Mouse (Mus musculus): Measurements from ENCODE around the gene Smox. TPM values are rescaled to one million over a fixed set of nuclear protein-coding genes. Genes with fewer than 3 reads are reported as not detected.

The Smox gene
- polyA plus RNA-seq, 1 experiment: 22.2 TPM

DNA sequence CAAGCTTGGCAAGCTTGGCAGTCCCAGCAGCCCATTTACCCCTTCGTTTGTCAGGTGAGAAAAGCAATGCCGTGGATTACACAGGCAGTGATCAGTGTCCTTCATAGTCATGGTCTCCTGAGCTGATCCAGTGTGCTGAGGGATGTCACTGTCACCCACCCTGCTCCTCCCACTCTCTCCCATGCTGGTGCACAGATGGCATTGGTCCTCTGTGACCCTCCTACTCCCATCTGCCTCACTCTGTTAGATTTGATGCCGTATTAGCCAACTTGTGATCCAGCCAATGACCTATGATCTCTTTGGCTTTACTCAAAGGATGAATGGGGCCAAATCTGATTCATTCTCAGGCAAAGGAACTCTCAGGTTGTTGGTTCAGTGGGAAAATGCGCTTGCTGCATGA is 50.4 kb downstream of the Smox start:
- Histone ChIP-seq H3K4me1 (ENCODE audit: control insufficient read depth, insufficient read depth, low read length) (peaks cover 12% of the 10 kb centered on the region), H3K27ac (ENCODE audit: control insufficient read depth, insufficient read depth, low read depth, low read length) (no peak overlapping the region), H3K27me3 (ENCODE audit: control insufficient read depth, insufficient read depth, low read length) (no peaks in the 10 kb centered on the region), H3K36me3 (ENCODE audit: control insufficient read depth, insufficient read depth, low read length) (no peaks in the 10 kb centered on the region), H3K4me3 (ENCODE audit: control insufficient read depth, low read depth, low read length) (no peak overlapping the region)
- TF ChIP-seq CTCF (IDR thresholded peaks at IDR 0.05; ENCODE audit: control insufficient read depth, insufficient read depth, insufficient replicate concordance, low read depth, low read length) (no peak; the same call in 1 of the 2 replicates), POLR2A (IDR thresholded peaks at IDR 0.05; ENCODE audit: control insufficient read depth, low read depth, low read length) (no peak)

DNA sequence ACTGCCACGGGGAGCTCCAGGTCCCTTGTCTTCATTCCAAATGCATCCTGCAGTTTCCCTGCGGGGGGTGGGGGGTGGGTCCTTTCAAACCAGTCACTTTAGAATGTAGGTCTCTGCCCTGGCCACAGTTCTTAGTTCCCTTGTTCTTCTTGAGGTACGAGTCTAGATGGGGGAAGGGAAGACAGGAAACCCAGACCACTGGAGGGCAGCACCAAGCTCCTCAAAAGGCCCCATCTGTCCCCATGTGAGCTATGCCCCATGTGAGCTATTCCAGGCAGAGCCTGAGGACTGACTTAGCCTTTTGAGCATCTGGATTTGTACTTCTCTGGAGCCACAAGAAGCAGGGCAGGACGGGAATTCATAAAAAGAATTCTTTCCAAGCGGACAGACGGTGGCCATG is 51.2 kb downstream of the Smox start:
- no peak overlapping the region for H3K27ac ChIP-seq (ENCODE audit: control insufficient read depth, insufficient read depth, low read depth, low read length)
- TF ChIP-seq CTCF (IDR thresholded peaks at IDR 0.05; ENCODE audit: control insufficient read depth, insufficient read depth, insufficient replicate concordance, low read depth, low read length) (no peak), POLR2A (IDR thresholded peaks at IDR 0.05; ENCODE audit: control insufficient read depth, low read depth, low read length) (no peak)
- no peaks in the 10 kb centered on the region for H3K27me3 ChIP-seq (ENCODE audit: control insufficient read depth, insufficient read depth, low read length)
- no peaks in the 10 kb centered on the region for H3K36me3 ChIP-seq (ENCODE audit: control insufficient read depth, insufficient read depth, low read length)
- no peak overlapping the region for H3K4me3 ChIP-seq (ENCODE audit: control insufficient read depth, low read depth, low read length)
- peaks cover 14% of the 10 kb centered on the region for H3K4me1 ChIP-seq (ENCODE audit: control insufficient read depth, insufficient read depth, low read length)

- TF ChIP-seq POLR2A (IDR thresholded peaks at IDR 0.05; ENCODE audit: control insufficient read depth, low read depth, low read length) (peak; percentile 36; the same call in 1 of the 2 replicates), CTCF (IDR thresholded peaks at IDR 0.05; ENCODE audit: control insufficient read depth, insufficient read depth, insufficient replicate concordance, low read depth, low read length) (peak; percentile 53)
- Histone ChIP-seq H3K4me3 (ENCODE audit: control insufficient read depth, low read depth, low read length) (peak overlapping the region; percentile 72), H3K27me3 (ENCODE audit: control insufficient read depth, insufficient read depth, low read length) (no peaks in the 10 kb centered on the region), H3K36me3 (ENCODE audit: control insufficient read depth, insufficient read depth, low read length) (no peaks in the 10 kb centered on the region), H3K27ac (ENCODE audit: control insufficient read depth, insufficient read depth, low read depth, low read length) (no peak overlapping the region), H3K4me1 (ENCODE audit: control insufficient read depth, insufficient read depth, low read length) (peaks cover 10% of the 10 kb centered on the region)
Measured at GRCm38 (mm10) chr2:131545386-131546307, 54.4 kb downstream of the Smox start.

DNA sequence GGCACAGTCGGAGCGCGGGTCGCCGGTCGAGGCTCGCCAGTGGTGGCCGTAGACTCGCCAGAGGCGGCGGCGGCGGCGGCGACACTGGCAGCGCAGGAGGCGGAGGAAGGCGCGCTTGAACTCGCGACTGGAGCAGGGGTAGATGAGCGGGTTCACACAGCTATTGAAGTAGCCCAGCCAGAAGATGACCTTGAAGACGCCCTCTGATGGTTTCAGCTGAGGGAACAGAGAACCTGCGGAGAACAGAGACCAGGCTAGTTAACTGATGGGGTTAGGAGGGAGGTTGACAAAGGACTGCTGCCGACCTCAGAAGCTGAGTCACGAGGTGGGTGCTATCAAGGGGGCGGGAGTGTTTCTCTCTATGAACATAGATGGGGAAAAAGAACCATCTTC is 55.0 kb downstream of the Smox start:
- H3K27ac ChIP-seq (ENCODE audit: control insufficient read depth, insufficient read depth, low read depth, low read length): no peak overlapping the region
- H3K4me1 ChIP-seq (ENCODE audit: control insufficient read depth, insufficient read depth, low read length): peaks cover 10% of the 10 kb centered on the region
- H3K27me3 ChIP-seq (ENCODE audit: control insufficient read depth, insufficient read depth, low read length): no peaks in the 10 kb centered on the region
- TF ChIP-seq CTCF (IDR thresholded peaks at IDR 0.05; ENCODE audit: control insufficient read depth, insufficient read depth, insufficient replicate concordance, low read depth, low read length): no peak
- peak overlapping the region; percentile 72 for H3K4me3 ChIP-seq (ENCODE audit: control insufficient read depth, low read depth, low read length)
- H3K36me3 ChIP-seq (ENCODE audit: control insufficient read depth, insufficient read depth, low read length): no peaks in the 10 kb centered on the region

DNA sequence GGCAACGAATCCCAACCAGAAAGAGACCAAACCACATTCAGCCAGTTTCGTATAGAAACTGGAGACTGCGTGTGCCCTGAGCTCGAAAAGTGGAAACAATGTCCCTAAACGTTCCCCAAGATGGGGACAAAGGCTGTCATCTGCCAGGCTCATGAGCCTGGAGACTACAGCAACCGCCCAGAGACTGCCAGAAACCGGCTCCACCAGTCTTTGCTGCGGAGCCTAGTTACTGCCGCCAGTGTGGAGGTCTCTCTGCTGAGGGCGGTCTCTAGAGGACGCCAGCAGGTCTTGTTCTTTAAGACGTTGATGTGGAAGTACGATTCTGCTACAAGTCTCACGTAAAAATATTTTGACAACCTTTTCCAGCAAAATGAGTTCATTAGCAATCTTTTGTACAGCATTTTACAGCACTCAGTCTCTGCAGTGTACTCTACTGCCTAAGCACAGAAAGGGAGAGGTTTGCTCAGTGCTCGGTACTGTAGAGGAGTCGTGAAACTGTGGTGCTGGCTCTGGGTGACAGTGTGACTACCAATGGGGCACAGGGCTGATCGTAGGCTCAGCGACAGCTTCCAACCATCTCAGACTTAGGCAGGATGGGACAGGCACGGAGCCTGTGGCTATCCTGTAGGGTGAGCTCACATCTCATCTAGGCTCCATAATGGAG is 55.6 kb downstream of the Smox start:
- Histone ChIP-seq H3K36me3 (ENCODE audit: control insufficient read depth, insufficient read depth, low read length) (no peaks in the 10 kb centered on the region), H3K4me3 (ENCODE audit: control insufficient read depth, low read depth, low read length) (no peak overlapping the region), H3K27ac (ENCODE audit: control insufficient read depth, insufficient read depth, low read depth, low read length) (no peak overlapping the region), H3K4me1 (ENCODE audit: control insufficient read depth, insufficient read depth, low read length) (peaks cover 10% of the 10 kb centered on the region), H3K27me3 (ENCODE audit: control insufficient read depth, insufficient read depth, low read length) (no peaks in the 10 kb centered on the region)
- TF ChIP-seq POLR2A (IDR thresholded peaks at IDR 0.05; ENCODE audit: control insufficient read depth, low read depth, low read length): no peak
- TF ChIP-seq CTCF (IDR thresholded peaks at IDR 0.05; ENCODE audit: control insufficient read depth, insufficient read depth, insufficient replicate concordance, low read depth, low read length): no peak

DNA sequence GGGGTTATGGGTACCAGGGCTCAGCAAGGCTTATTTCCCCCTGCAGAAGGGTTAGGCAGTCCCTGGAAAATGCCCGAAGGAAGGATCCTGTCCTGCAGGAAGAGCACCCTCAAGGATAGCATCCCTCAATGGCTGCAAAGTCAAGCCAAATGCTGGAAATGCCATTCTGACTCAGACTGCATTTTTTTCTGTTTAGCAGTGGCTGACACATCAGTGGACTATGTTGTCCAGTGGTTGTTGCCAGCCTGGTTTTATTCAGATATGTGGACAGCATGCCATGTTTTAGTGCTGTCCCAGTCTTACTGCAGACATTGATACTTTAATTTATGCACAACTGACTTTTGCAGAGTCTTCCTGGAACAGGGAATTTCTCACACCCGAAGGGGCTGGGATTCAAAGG is 57.0 kb downstream of the Smox start:
- TF ChIP-seq CTCF (IDR thresholded peaks at IDR 0.05; ENCODE audit: control insufficient read depth, insufficient read depth, insufficient replicate concordance, low read depth, low read length) (no peak), POLR2A (IDR thresholded peaks at IDR 0.05; ENCODE audit: control insufficient read depth, low read depth, low read length) (no peak)
- Histone ChIP-seq H3K36me3 (ENCODE audit: control insufficient read depth, insufficient read depth, low read length) (no peaks in the 10 kb centered on the region), H3K27me3 (ENCODE audit: control insufficient read depth, insufficient read depth, low read length) (no peaks in the 10 kb centered on the region), H3K27ac (ENCODE audit: control insufficient read depth, insufficient read depth, low read depth, low read length) (no peak overlapping the region), H3K4me3 (ENCODE audit: control insufficient read depth, low read depth, low read length) (no peak overlapping the region), H3K4me1 (ENCODE audit: control insufficient read depth, insufficient read depth, low read length) (peaks cover 10% of the 10 kb centered on the region)

GRCm38 (mm10) chr2:131549090-131549489 is 57.8 kb downstream of the Smox start:
- H3K27me3 ChIP-seq (ENCODE audit: control insufficient read depth, insufficient read depth, low read length): no peaks in the 10 kb centered on the region
- H3K4me1 ChIP-seq (ENCODE audit: control insufficient read depth, insufficient read depth, low read length): peaks cover 10% of the 10 kb centered on the region

More at GRCm38 (mm10) chr2:131549090-131549489, 57.8 kb downstream of the Smox start:
- H3K27ac ChIP-seq (ENCODE audit: control insufficient read depth, insufficient read depth, low read depth, low read length): no peak overlapping the region
- H3K4me3 ChIP-seq (ENCODE audit: control insufficient read depth, low read depth, low read length): no peak overlapping the region
- no peaks in the 10 kb centered on the region for H3K36me3 ChIP-seq (ENCODE audit: control insufficient read depth, insufficient read depth, low read length)
- TF ChIP-seq POLR2A (IDR thresholded peaks at IDR 0.05; ENCODE audit: control insufficient read depth, low read depth, low read length): no peak
- no peak for TF ChIP-seq CTCF (IDR thresholded peaks at IDR 0.05; ENCODE audit: control insufficient read depth, insufficient read depth, insufficient replicate concordance, low read depth, low read length)
